Mouse (Mus musculus) midbrain, embryonic 14.5 days (tissue): Measurements from ENCODE around the gene Sspo. TPM values are rescaled to one million over a fixed set of nuclear protein-coding genes. Genes with fewer than 3 reads are reported as not detected.
"Not testable (repeated sequence)": the region's sequence is repeated elsewhere in the genome, so short reads cannot be mapped to it uniquely, and the experiment has no call there.

Experiments
- ATAC-seq: fragments of 200-750 bp; cut with Nextera tagmentation; 2 replicates; pipeline ENCODE4 v1.8.0; 2017; ENCODE audit warnings: moderate number of reproducible peaks, moderate library complexity; ENCODE audit not compliant: low FRiP score, low TSS enrichment
- DNase-seq: peaks from one replicate; pipeline ENCODE4 v3.0.0-alpha.2; 2015
- H3K27ac ChIP-seq: fragments of 300-500 bp; sonication (generic); replicated peaks from 2 replicates; pipeline ENCODE4 v1.5.1; 2014; ENCODE audit warnings: mild to moderate bottlenecking, low read depth, low read length, moderate library complexity
- H3K27me3 ChIP-seq: fragments of 300-500 bp; sonication (generic); 2 replicates; pipeline ENCODE4 v1.6.1; 2014; ENCODE audit warnings: low read length, control low read depth, mixed read lengths; ENCODE audit not compliant: control insufficient read depth, insufficient read depth
- H3K36me3 ChIP-seq: fragments of 300-500 bp; sonication (generic); 2 replicates; pipeline ENCODE4 v1.6.1; 2014; ENCODE audit warnings: low read length, control low read depth; ENCODE audit not compliant: control insufficient read depth, insufficient read depth
- H3K4me1 ChIP-seq: fragments of 300-500 bp; sonication (generic); 2 replicates; pipeline ENCODE4 v1.6.1; 2014; ENCODE audit warnings: mild to moderate bottlenecking, antibody characterized with exemption, low read length, control low read depth; ENCODE audit not compliant: control insufficient read depth, insufficient read depth
- H3K4me2 ChIP-seq: fragments of 300-500 bp; sonication (generic); 2 replicates; pipeline ENCODE4 v1.6.1; 2014; ENCODE audit warnings: mild to moderate bottlenecking, low read length, moderate library complexity
- H3K4me3 ChIP-seq: fragments of 300-500 bp; sonication (generic); replicated peaks from 2 replicates; pipeline ENCODE4 v1.5.1; 2014; ENCODE audit warnings: low read depth, low read length
- H3K9ac ChIP-seq: fragments of 300-500 bp; sonication (generic); replicated peaks from 2 replicates; pipeline ENCODE4 v1.6.1; 2014; ENCODE audit warnings: mild to moderate bottlenecking, low read length, moderate library complexity
- H3K9me3 ChIP-seq: fragments of 300-500 bp; sonication (generic); 2 replicates; pipeline ENCODE4 v1.6.1; 2016; ENCODE audit warnings: low read length, control low read depth, mixed read lengths; ENCODE audit not compliant: control insufficient read depth
- WGBS: fragments of 180-500 bp; shearing (Covaris S2); extraction: QIAGEN DNeasy Blood & Tissue Kit; methylation state at CpG from one replicate; pipeline ENCODE4 v1.1.7; 2014; 5-methylcytosine and 5-hydroxymethylcytosine counted together
- polyA plus RNA-seq: library from polyadenylated mRNA; unstranded; fragments of >200 nt; fragmentation: Nextera tagmentation; extraction: Ambion mirVana; gene quantifications from 2 replicates; pipeline ENCODE4 v1.2.1, GENCODE M21; 2014

Sspo gene
- polyA plus RNA-seq, 1 experiment from 2014 or later, result 0.49 TPM

GRCm38 (mm10) chr6:48510426-48510825 lies 62.4 kb downstream of the Sspo start:
- Histone ChIP-seq H3K4me1 (no peaks in the 10 kb centered on the region; the same call in 1 of the 2 replicates), H3K27ac (no peak overlapping the region), H3K4me3 (no peak overlapping the region), H3K27me3 (no peaks in the 10 kb centered on the region), H3K36me3 (peaks cover 30% of the 10 kb centered on the region), H3K9me3 (no peaks in the 10 kb centered on the region), H3K4me2 (no peak overlapping the region), H3K9ac (no peak overlapping the region)
- WGBS, result 92% methylated on average over 4 of the region's 4 CpGs
- ATAC-seq, result no peak
- DNase-seq, result no peak

- Histone ChIP-seq H3K27ac (no peak overlapping the region), H3K4me3 (no peak overlapping the region), H3K36me3 (peaks cover 43% of the 10 kb centered on the region), H3K9ac (no peak overlapping the region), H3K27me3 (no peaks in the 10 kb centered on the region), H3K4me2 (no peak overlapping the region), H3K4me1 (no peaks in the 10 kb centered on the region), H3K9me3 (no peaks in the 10 kb centered on the region)
- ATAC-seq (no peak), DNase-seq (no peak)
- WGBS, result 89% methylated on average over 7 of the region's 7 CpGs
Observed at GRCm38 (mm10) chr6:48511861-48512260, 63.8 kb downstream of the Sspo start.

GRCm38 (mm10) chr6:48524882-48525281 lies 76.9 kb downstream of the Sspo start:
- H3K4me3 ChIP-seq, H3K4me2 ChIP-seq, ATAC-seq, H3K4me1 ChIP-seq, H3K9ac ChIP-seq, H3K27me3 ChIP-seq, H3K27ac ChIP-seq, H3K9me3 ChIP-seq, DNase-seq: not testable (repeated sequence)
- H3K36me3 ChIP-seq, result peaks cover 10% of the 10 kb centered on the region; the same call in 1 of the 2 replicates
- 98% methylated on average over 14 of the region's 16 CpGs for WGBS

- no peak overlapping the region for H3K4me3 ChIP-seq
- H3K9ac ChIP-seq, result no peak overlapping the region
- H3K27me3 ChIP-seq, result no peaks in the 10 kb centered on the region
- H3K9me3 ChIP-seq, result no peaks in the 10 kb centered on the region
- H3K36me3 ChIP-seq, result peaks cover 22% of the 10 kb centered on the region; the same call in 1 of the 2 replicates
- H3K27ac ChIP-seq, result no peak overlapping the region
- DNase-seq, result no peak
- no peaks in the 10 kb centered on the region for H3K4me1 ChIP-seq
- no peak overlapping the region for H3K4me2 ChIP-seq
- no peak for ATAC-seq
- 76% methylated on average over 9 of the region's 9 CpGs for WGBS
Observed at GRCm38 (mm10) chr6:48527901-48528300, 79.9 kb downstream of the Sspo start.

GRCm38 (mm10) chr6:48529261-48529660 lies 81.2 kb downstream of the Sspo start:
- Histone ChIP-seq H3K9ac (no peak overlapping the region), H3K9me3 (no peaks in the 10 kb centered on the region), H3K27me3 (no peaks in the 10 kb centered on the region), H3K4me2 (no peak overlapping the region), H3K27ac (no peak overlapping the region), H3K4me3 (no peak overlapping the region), H3K36me3 (peaks cover 23% of the 10 kb centered on the region; the same call in 1 of the 2 replicates), H3K4me1 (no peaks in the 10 kb centered on the region)
- DNase-seq (no peak), ATAC-seq (no peak)
- 79% methylated on average over 14 of the region's 14 CpGs for WGBS

GRCm38 (mm10) chr6:48529871-48530440 lies 81.9 kb downstream of the Sspo start:
- Histone ChIP-seq H3K27ac (no peak overlapping the region), H3K4me1 (no peaks in the 10 kb centered on the region), H3K4me3 (no peak overlapping the region), H3K9me3 (no peaks in the 10 kb centered on the region), H3K36me3 (peaks cover 23% of the 10 kb centered on the region; the same call in 1 of the 2 replicates), H3K27me3 (no peaks in the 10 kb centered on the region), H3K9ac (no peak overlapping the region), H3K4me2 (no peak overlapping the region)
- ATAC-seq (no peak), DNase-seq (no peak)
- 80% methylated on average over 16 of the region's 16 CpGs for WGBS

- 82% methylated on average over 2 of the region's 2 CpGs for WGBS
- Histone ChIP-seq H3K4me1 (no peaks in the 10 kb centered on the region), H3K4me3 (no peak overlapping the region), H3K27me3 (no peaks in the 10 kb centered on the region), H3K4me2 (no peak overlapping the region), H3K9ac (no peak overlapping the region), H3K27ac (no peak overlapping the region), H3K36me3 (0 out of 2 replicates have a peak, but pooled peaks cover 19% of the 10 kb centered on the region), H3K9me3 (no peaks in the 10 kb centered on the region)
- DNase-seq, result no peak
- ATAC-seq, result no peak
Observed at GRCm38 (mm10) chr6:48530862-48531261, 82.8 kb downstream of the Sspo start.

- no peak overlapping the region for H3K4me3 ChIP-seq
- no peak overlapping the region for H3K4me2 ChIP-seq
- no peak overlapping the region for H3K9ac ChIP-seq
- no peaks in the 10 kb centered on the region for H3K27me3 ChIP-seq
- 76% methylated on average over 2 of the region's 2 CpGs for WGBS
- 0 out of 2 replicates have a peak, but pooled peaks cover 19% of the 10 kb centered on the region for H3K36me3 ChIP-seq
- ATAC-seq (no peak), DNase-seq (no peak)
- H3K27ac ChIP-seq, result no peak overlapping the region
- H3K4me1 ChIP-seq, result peaks cover 13% of the 10 kb centered on the region
- no peaks in the 10 kb centered on the region for H3K9me3 ChIP-seq
Observed at GRCm38 (mm10) chr6:48533475-48533874, 85.4 kb downstream of the Sspo start.

- WGBS, result 84% methylated on average over 8 of the region's 8 CpGs
- no peak overlapping the region for H3K9ac ChIP-seq
- no peak overlapping the region for H3K4me2 ChIP-seq
- H3K27ac ChIP-seq, result no peak overlapping the region
- H3K27me3 ChIP-seq, result no peaks in the 10 kb centered on the region
- DNase-seq (no peak), ATAC-seq (no peak)
- peaks cover 21% of the 10 kb centered on the region for H3K4me1 ChIP-seq
- peaks cover 15% of the 10 kb centered on the region; the same call in 1 of the 2 replicates for H3K36me3 ChIP-seq
- no peak overlapping the region for H3K4me3 ChIP-seq
- no peaks in the 10 kb centered on the region for H3K9me3 ChIP-seq
Observed at GRCm38 (mm10) chr6:48534913-48535312, 86.9 kb downstream of the Sspo start.
